Mouse (Mus musculus) gastrocnemius, adult 18-20 months (tissue): Measurements from ENCODE around the gene Angptl6. TPM values are rescaled to one million over a fixed set of nuclear protein-coding genes. Genes with fewer than 3 reads are reported as not detected.

Experiments
- DNase-seq: peaks from one replicate; pipeline ENCODE4 v3.0.0; 2021; ENCODE audit warnings: low spot score
- total RNA-seq, 2 experiments: library from RNA; stranded (reverse); gene quantifications; 2 replicates each; pipeline ENCODE4 v1.2.3; 2021

The Angptl6 gene
- total RNA-seq, 2 experiments from 2014 or later, result 5.9 to 7.3 TPM

- no peak for DNase-seq
Measured at GRCm38 (mm10) chr9:20887191-20887590, 7.7 kb upstream of the Angptl6 start.

- DNase-seq, result no peak
Measured at GRCm38 (mm10) chr9:20886563-20886962, 7.0 kb upstream of the Angptl6 start.

- no peak for DNase-seq
Measured at GRCm38 (mm10) chr9:20878710-20879065, 839 bp downstream of the Angptl6 start.

GRCm38 (mm10) chr9:20878041-20878709, 1.4 kb downstream of the Angptl6 start:
- DNase-seq, result peak; percentile 99

- no peak for DNase-seq
Measured at GRCm38 (mm10) chr9:20877118-20878040, 2.1 kb downstream of the Angptl6 start.

- no peak for DNase-seq
Measured at GRCm38 (mm10) chr9:20876318-20877117, 3.0 kb downstream of the Angptl6 start.

- DNase-seq, result no peak
Measured at GRCm38 (mm10) chr9:20875021-20875790, 4.3 kb downstream of the Angptl6 start.

GRCm38 (mm10) chr9:20873521-20873920, 6.0 kb downstream of the Angptl6 start:
- DNase-seq, result no peak

GRCm38 (mm10) chr9:20872991-20873390, 6.5 kb downstream of the Angptl6 start:
- DNase-seq, result no peak

GRCm38 (mm10) chr9:20870211-20871173, 9.0 kb downstream of the Angptl6 start:
- DNase-seq, result no peak

- DNase-seq, result no peak
Measured at GRCm38 (mm10) chr9:20869246-20869645, 10.3 kb downstream of the Angptl6 start.

GRCm38 (mm10) chr9:20868448-20869001, 11.0 kb downstream of the Angptl6 start, which contains the start of gene A230050P20Rik:
Gene A230050P20Rik, plus strand, starts transcription at chr9:20868642.
- no peak for DNase-seq

- no peak for DNase-seq
Measured at GRCm38 (mm10) chr9:20866879-20867278, 12.6 kb downstream of the Angptl6 start.

- no peak for DNase-seq
Measured at GRCm38 (mm10) chr9:20862225-20862624, 17.3 kb downstream of the Angptl6 start.

GRCm38 (mm10) chr9:20861821-20862220, 17.7 kb downstream of the Angptl6 start:
- no peak for DNase-seq

GRCm38 (mm10) chr9:20859926-20860325, 19.6 kb downstream of the Angptl6 start:
- DNase-seq, result no peak

- no peak for DNase-seq
Measured at GRCm38 (mm10) chr9:20857131-20857530, 22.4 kb downstream of the Angptl6 start.

GRCm38 (mm10) chr9:20850179-20850578, 29.3 kb downstream of the Angptl6 start:
- no peak for DNase-seq

GRCm38 (mm10) chr9:20842670-20843069, 36.9 kb downstream of the Angptl6 start:
- DNase-seq, result peak; percentile 20
